Mouse (Mus musculus): ENCODE measurements around the gene Gm10577. TPM values are rescaled to one million over a fixed set of nuclear protein-coding genes. Genes with fewer than 3 reads are reported as not detected.

Gm10577 gene
- polyA plus RNA-seq (2015; fragmentation: Nextera tagmentation; extraction: Ambion mirVana), result not detected in 2 replicates

GRCm38 (mm10) chr4:101020596-101020995, at the start of gene Gm10577:
TSS of gene Gm10577 (minus strand) at chr4:101020696.
- ATAC-seq (ENCODE audit: insufficient number of reproducible peaks, low FRiP score, low TSS enrichment, low read depth), result no peak
- H3K4me1 ChIP-seq, result no peaks in the 10 kb centered on the region
- no peak within 1 kb of the TSS for H3K9ac ChIP-seq
- no peak within 1 kb of the TSS for H3K27ac ChIP-seq
- H3K27me3 ChIP-seq, result no peaks in the 10 kb centered on the region
- no peak within 1 kb of the TSS for H3K4me3 ChIP-seq
- H3K4me2 ChIP-seq, result no peak within 1 kb of the TSS
- 78% methylated on average over 4 of the region's 4 CpGs for WGBS
- no peaks in the 10 kb centered on the region for H3K9me3 ChIP-seq
- H3K36me3 ChIP-seq, result no peaks in the 10 kb centered on the region

DNA sequence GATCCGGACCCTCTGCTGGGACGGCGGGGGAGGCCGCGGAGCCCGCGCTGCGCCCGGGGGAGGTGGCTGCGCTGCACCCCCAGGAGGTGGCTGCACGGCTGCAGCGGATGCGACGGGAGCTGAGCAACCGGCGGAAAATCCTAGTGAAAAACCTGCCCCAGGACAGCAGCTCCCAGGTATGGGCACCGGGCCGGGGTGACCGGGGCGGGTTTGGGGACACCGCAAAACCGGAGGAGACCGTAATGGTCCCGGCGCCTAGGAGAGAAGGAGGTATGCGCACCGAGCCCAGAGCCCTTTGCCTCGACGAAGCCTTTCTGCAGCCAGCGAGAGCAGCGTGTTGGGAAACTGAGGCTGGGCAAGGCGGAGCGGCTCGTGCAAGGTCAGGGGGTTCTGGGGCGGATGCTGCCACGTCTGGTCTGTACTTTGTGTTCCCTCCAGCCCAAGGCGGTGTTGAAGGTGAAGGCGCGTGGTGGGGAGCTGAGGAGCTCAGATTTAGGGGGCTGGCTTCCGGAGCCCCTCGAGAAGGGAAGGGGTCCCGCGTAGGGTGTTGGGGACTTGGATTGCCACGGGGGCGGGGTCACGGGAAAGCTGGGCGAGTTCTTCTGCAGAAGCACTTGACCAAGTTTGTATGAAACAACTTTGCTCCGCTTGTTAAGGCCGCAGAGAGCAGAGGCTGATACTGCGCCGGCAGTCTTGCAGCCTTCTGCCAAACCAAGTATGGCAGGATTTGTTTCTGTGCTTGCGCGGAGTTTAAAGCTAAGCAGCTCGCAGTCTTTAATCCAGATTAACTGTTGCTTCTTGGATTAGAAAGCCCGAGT, 48.9 kb upstream of the Gm10577 start:
- Histone ChIP-seq H3K4me3 (peak overlapping the region; percentile 79), H3K27ac (peak overlapping the region; percentile 69), H3K9me3 (no peaks in the 10 kb centered on the region), H3K36me3 (no peaks in the 10 kb centered on the region), H3K27me3 (no peaks in the 10 kb centered on the region), H3K4me2 (peak overlapping the region; percentile 90), H3K9ac (peak overlapping the region; percentile 81), H3K4me1 (peaks cover 16% of the 10 kb centered on the region)
- 1% methylated on average over 55 of the region's 55 CpGs for WGBS
- peak; percentile 65; the same call in 1 of the 2 replicates for ATAC-seq (ENCODE audit: insufficient number of reproducible peaks, low FRiP score, low TSS enrichment, low read depth)

DNA sequence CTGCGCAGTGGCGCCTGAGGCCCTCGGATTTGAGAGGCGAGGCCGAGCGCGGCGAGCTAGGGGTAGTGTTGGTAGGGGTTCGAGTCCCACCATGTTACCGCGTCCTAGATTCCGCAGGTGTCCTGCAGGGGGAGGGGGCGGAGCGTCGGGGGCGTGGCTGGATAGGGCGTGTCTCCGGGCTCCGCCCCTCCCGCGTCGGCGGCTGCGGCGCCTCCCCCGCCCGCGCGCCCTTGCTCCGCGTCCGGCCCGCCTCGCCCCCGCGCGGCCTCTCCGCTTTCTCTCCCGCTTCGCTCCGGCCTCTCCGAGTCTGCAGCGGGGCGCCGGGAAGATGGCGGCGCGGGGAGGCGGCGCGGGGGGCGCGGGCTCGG, 48.3 kb upstream of the Gm10577 start, which contains the start of gene Raver2:
Gene Raver2 (plus strand): TSS at position 198 of the 368 bp plus-strand sequence.
- Histone ChIP-seq H3K4me1 (peaks cover 16% of the 10 kb centered on the region), H3K4me2 (peak within 1 kb of the TSS; percentile 90), H3K4me3 (peak within 1 kb of the TSS; percentile 79), H3K36me3 (no peaks in the 10 kb centered on the region), H3K27me3 (no peaks in the 10 kb centered on the region), H3K9ac (peak within 1 kb of the TSS; percentile 81), H3K9me3 (no peaks in the 10 kb centered on the region), H3K27ac (peak within 1 kb of the TSS; percentile 69)
- WGBS, result 2% methylated on average over 38 of the region's 54 CpGs
- peak; percentile 67; the same call in 1 of the 2 replicates for ATAC-seq (ENCODE audit: insufficient number of reproducible peaks, low FRiP score, low TSS enrichment, low read depth)

DNA sequence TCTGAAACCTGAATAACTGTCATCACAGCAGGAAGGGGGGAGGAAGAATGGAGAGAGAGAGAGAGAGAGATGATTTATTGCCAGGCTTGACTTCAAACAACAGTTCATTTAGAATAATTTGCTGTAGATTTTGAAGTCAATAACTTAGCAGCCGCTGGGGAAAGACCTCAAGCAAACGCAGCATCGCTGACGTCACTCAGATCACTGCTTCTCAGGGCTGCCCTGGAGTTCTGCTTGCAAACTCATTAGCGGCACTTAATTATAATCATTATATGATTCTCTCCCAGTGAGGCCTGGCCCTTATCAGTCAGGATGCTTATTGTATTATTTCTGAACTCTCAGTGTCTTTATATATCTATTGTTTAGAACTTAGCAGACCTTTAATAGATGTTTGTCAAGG, 45.9 kb upstream of the Gm10577 start:
- Histone ChIP-seq H3K4me1 (peaks cover 16% of the 10 kb centered on the region), H3K27me3 (no peaks in the 10 kb centered on the region), H3K9me3 (no peaks in the 10 kb centered on the region), H3K36me3 (no peaks in the 10 kb centered on the region), H3K4me2 (no peak overlapping the region), H3K9ac (no peak overlapping the region), H3K27ac (no peak overlapping the region), H3K4me3 (no peak overlapping the region)
- WGBS, result 37% methylated on average over 5 of the region's 5 CpGs
- ATAC-seq (ENCODE audit: insufficient number of reproducible peaks, low FRiP score, low TSS enrichment, low read depth), result no peak

DNA sequence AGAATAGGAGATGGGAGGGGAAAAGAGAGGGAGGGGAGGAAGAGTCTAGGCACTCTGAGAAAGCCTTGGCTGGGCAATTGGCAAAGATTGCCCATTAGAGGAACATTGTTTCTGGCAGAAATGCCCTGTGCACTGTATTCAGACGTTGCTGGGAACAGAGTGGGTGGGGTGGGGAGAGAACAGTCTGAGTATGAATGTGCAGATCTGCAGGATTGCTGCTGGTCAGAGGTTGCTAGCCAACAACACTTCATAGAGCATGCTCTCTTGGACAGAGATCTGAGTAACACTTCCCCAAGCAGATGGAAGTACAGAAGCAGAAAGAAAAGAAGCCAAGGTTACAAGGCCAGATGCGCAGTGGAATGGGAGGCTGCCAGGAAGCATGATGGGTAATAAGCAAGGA, 41.6 kb upstream of the Gm10577 start:
- 58% methylated on average over 2 of the region's 2 CpGs for WGBS
- no peak; the same call in 1 of the 2 replicates for ATAC-seq (ENCODE audit: insufficient number of reproducible peaks, low FRiP score, low TSS enrichment, low read depth)
- H3K27ac ChIP-seq, result no peak overlapping the region
- no peaks in the 10 kb centered on the region for H3K27me3 ChIP-seq
- no peaks in the 10 kb centered on the region for H3K9me3 ChIP-seq
- H3K4me3 ChIP-seq, result no peak overlapping the region
- no peak overlapping the region for H3K9ac ChIP-seq
- no peaks in the 10 kb centered on the region for H3K36me3 ChIP-seq
- H3K4me1 ChIP-seq, result no peaks in the 10 kb centered on the region
- no peak overlapping the region for H3K4me2 ChIP-seq

GRCm38 (mm10) chr4:101046576-101046975, 26.1 kb upstream of the Gm10577 start:
- no peaks in the 10 kb centered on the region for H3K9me3 ChIP-seq
- ATAC-seq (ENCODE audit: insufficient number of reproducible peaks, low FRiP score, low TSS enrichment, low read depth), result no peak
- 48% methylated on average over 4 of the region's 4 CpGs for WGBS

DNA sequence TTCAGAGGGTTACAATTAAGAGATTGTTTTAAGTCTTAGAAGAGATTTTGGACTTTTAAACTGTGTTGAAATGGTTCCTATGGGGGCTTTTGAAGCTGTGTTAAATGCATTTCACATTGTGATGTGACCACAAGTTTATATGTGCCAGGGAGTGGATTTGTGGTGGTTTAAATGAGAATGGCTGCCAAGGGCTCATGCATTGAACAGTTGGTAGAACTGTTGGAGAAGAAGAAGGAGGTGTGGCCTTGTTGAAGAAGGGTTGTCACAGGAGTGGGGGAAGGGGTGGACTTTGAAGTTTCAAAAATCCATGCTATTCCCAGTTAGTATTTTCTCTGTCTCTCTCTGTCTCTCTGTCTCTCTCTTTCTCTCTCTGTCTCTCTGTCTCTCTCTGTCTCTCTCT, 23.7 kb upstream of the Gm10577 start:
- H3K4me3 ChIP-seq, result no peak overlapping the region
- H3K9ac ChIP-seq, result no peak overlapping the region
- H3K4me2 ChIP-seq, result no peak overlapping the region
- no peaks in the 10 kb centered on the region for H3K36me3 ChIP-seq
- ATAC-seq (ENCODE audit: insufficient number of reproducible peaks, low FRiP score, low TSS enrichment, low read depth), result no peak
- no peaks in the 10 kb centered on the region for H3K4me1 ChIP-seq
- H3K9me3 ChIP-seq, result no peaks in the 10 kb centered on the region
- no peak overlapping the region for H3K27ac ChIP-seq
- H3K27me3 ChIP-seq, result no peaks in the 10 kb centered on the region

More at GRCm38 (mm10) chr4:101046576-101046975, 26.1 kb upstream of the Gm10577 start:
- no peaks in the 10 kb centered on the region for H3K27me3 ChIP-seq
- H3K4me2 ChIP-seq, result no peak overlapping the region
- H3K27ac ChIP-seq, result no peak overlapping the region
- no peaks in the 10 kb centered on the region for H3K36me3 ChIP-seq
- H3K4me3 ChIP-seq, result no peak overlapping the region
- no peak overlapping the region for H3K9ac ChIP-seq
- H3K4me1 ChIP-seq, result no peaks in the 10 kb centered on the region

DNA sequence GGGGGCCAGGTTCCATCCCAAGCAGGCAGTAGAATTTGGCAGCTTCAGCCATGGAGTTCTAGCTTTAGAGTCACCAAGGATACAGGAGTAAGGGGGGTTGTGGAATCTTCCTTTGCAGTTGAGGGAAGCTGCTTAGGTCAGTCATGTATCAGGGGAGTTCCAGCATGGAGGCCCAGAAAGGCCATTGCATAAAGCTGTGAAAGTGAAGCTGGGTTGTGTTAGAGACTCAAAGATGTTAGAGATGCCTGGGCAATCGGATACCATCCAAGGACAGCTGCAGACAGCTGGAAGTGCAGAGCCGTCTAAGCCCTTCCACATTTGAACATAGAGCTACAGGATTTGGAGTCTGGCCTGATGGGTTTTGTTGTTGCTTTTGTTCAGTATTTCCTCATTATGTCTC, 23.2 kb upstream of the Gm10577 start:
- no peaks in the 10 kb centered on the region for H3K27me3 ChIP-seq
- no peak for ATAC-seq (ENCODE audit: insufficient number of reproducible peaks, low FRiP score, low TSS enrichment, low read depth)
- WGBS, result 69% methylated on average over 2 of the region's 2 CpGs
- H3K27ac ChIP-seq, result no peak overlapping the region
- H3K36me3 ChIP-seq, result no peaks in the 10 kb centered on the region
- H3K4me2 ChIP-seq, result no peak overlapping the region
- no peak overlapping the region for H3K9ac ChIP-seq
- no peaks in the 10 kb centered on the region for H3K4me1 ChIP-seq
- no peaks in the 10 kb centered on the region for H3K9me3 ChIP-seq
- no peak overlapping the region for H3K4me3 ChIP-seq

DNA sequence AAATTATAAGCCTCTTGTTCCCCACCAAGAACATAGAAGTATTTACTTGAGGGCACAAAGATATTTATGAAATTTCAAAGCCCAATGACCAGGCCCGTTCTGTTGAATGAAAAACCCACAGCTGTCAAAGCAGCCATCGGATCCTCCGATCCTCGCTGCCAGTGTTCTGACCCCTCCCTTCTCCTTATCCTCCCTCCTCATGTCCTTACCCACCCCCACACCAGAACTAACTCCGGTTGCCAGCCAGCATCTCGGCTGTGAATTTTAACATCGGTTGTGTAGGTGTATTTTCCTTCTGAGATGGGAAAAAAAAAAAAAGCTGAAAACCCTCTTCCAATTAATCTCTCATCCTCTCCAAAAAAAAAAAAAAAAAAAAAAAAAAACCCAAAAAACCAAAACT, 16.7 kb upstream of the Gm10577 start:
- WGBS, result 56% methylated on average over 7 of the region's 7 CpGs

GRCm38 (mm10) chr4:101035131-101035530, 14.6 kb upstream of the Gm10577 start:
- ATAC-seq (ENCODE audit: insufficient number of reproducible peaks, low FRiP score, low TSS enrichment, low read depth), result no peak
- no peak overlapping the region for H3K27ac ChIP-seq
- no peaks in the 10 kb centered on the region for H3K36me3 ChIP-seq
- H3K4me2 ChIP-seq, result no peak overlapping the region
- H3K4me3 ChIP-seq, result no peak overlapping the region
- H3K9ac ChIP-seq, result no peak overlapping the region
- H3K9me3 ChIP-seq, result no peaks in the 10 kb centered on the region
- WGBS, result 75% methylated on average over 5 of the region's 5 CpGs
- peaks cover 7% of the 10 kb centered on the region for H3K4me1 ChIP-seq
- H3K27me3 ChIP-seq, result no peaks in the 10 kb centered on the region

More for the DNA sequence above, 16.7 kb upstream of the Gm10577 start:
- Histone ChIP-seq H3K4me3 (no peak overlapping the region), H3K27me3 (no peaks in the 10 kb centered on the region), H3K36me3 (no peaks in the 10 kb centered on the region), H3K27ac (no peak overlapping the region), H3K4me1 (peaks cover 7% of the 10 kb centered on the region), H3K4me2 (no peak overlapping the region), H3K9me3 (no peaks in the 10 kb centered on the region), H3K9ac (no peak overlapping the region)
- ATAC-seq (ENCODE audit: insufficient number of reproducible peaks, low FRiP score, low TSS enrichment, low read depth), result no peak

DNA sequence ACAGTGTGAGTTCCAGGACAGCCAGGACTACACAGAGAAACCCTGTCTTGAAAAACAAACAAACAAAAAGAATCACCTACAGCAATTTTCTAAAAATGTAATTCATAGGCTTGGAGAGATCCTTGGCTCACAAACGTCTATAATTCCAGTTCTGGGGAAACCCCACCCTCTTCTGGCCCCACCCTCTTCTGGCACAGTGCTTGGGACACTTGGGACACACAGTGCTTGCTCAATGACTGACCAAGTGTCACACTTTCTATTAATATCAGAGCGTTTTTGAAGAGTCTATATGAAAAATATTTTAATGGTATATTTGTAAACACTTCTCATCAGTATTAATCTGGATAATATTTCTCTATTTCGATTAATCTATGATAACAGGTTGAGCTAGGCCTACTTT, 12.6 kb upstream of the Gm10577 start:
- Histone ChIP-seq H3K4me2 (no peak overlapping the region), H3K9ac (no peak overlapping the region)

DNA sequence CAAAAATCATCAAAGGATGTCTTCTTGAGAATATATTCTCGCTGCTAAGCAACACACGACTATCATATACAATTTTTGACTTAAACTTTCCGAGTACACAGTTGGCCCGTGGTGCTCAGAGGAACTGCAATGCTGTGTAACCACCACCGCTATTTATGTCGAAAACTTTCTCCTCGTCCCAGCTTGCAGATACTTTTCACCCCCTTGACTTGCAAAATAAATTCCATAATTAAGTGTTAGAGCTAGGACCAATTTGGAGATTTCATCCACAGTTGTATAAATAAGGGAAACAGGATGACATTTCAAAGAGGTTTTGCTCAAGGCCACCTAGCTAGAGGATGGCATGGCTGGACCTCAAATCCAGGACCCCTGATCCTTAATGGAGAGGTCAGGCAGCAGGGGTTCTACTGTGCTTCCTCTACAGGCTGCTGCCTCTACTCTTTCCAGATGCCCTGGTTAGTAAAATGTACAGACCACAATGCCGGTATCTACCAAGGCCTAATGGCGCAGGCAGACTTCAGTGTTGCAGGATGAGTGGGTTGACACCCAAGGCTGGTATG, 7.4 kb upstream of the Gm10577 start:
- H3K27me3 ChIP-seq, result no peaks in the 10 kb centered on the region
- H3K9me3 ChIP-seq, result no peaks in the 10 kb centered on the region
- 86% methylated on average over 9 of the region's 9 CpGs for WGBS
- ATAC-seq (ENCODE audit: insufficient number of reproducible peaks, low FRiP score, low TSS enrichment, low read depth), result no peak
- H3K4me1 ChIP-seq, result no peaks in the 10 kb centered on the region
- H3K36me3 ChIP-seq, result no peaks in the 10 kb centered on the region
- no peak overlapping the region for H3K4me3 ChIP-seq
- H3K9ac ChIP-seq, result no peak overlapping the region
- no peak overlapping the region for H3K4me2 ChIP-seq
- no peak overlapping the region for H3K27ac ChIP-seq

More for the DNA sequence above, 12.6 kb upstream of the Gm10577 start:
- Histone ChIP-seq H3K27me3 (no peaks in the 10 kb centered on the region), H3K4me3 (no peak overlapping the region), H3K27ac (no peak overlapping the region), H3K9me3 (no peaks in the 10 kb centered on the region), H3K36me3 (no peaks in the 10 kb centered on the region), H3K4me1 (peaks cover 5% of the 10 kb centered on the region; the same call in 1 of the 2 replicates)
- no peak for ATAC-seq (ENCODE audit: insufficient number of reproducible peaks, low FRiP score, low TSS enrichment, low read depth)
- 74% methylated on average over 3 of the region's 3 CpGs for WGBS

Data from limb, embryonic 15.5 days (tissue).